7 mouse cellular contexts compared by ENCODE assay signal in genomic region chr15:81989371-81990062, GRCm38 (mm10). TPM values are rescaled to one million over a fixed set of nuclear protein-coding genes. Genes with fewer than 3 reads are reported as not detected.
DNase-seq lines count a peak whose midpoint lies in the region; ATAC-seq and TF ChIP-seq lines count a peak whose summit lies in the region.

No protein-coding gene starts in this region.

- 41% methylated on average over 11 of the region's 11 CpGs for WGBS in embryonic facial prominence, embryonic 11.5 days
- 39% methylated on average over 11 of the region's 11 CpGs for WGBS in heart, adult 2 months
- WGBS in kidney, adult 2 months = 48% methylated on average over 11 of the region's 11 CpGs
- 44% methylated on average over 11 of the region's 11 CpGs for WGBS in limb, embryonic 11.5 days
- WGBS in midbrain, embryonic 14.5 days = 43% methylated on average over 11 of the region's 11 CpGs

- H3K4me1 ChIP-seq in embryonic facial prominence, embryonic 11.5 days (ENCODE audit: control insufficient read depth, insufficient read depth, low read length) = no peaks in the 10 kb centered on the region; the same call in 1 of the 2 replicates
- H3K4me1 ChIP-seq in heart, adult 2 months (ENCODE audit: control insufficient read depth, insufficient read depth, low read length) = peaks cover 4% of the 10 kb centered on the region
- no peaks in the 10 kb centered on the region for H3K4me1 ChIP-seq in kidney, adult 2 months (ENCODE audit: control insufficient read depth, insufficient read depth, low read length)
- H3K4me1 ChIP-seq in limb, embryonic 11.5 days (ENCODE audit: control insufficient read depth, insufficient read depth, low read length) = no peaks in the 10 kb centered on the region
- 0 out of 2 replicates have a peak, but pooled peaks cover 10% of the 10 kb centered on the region for H3K4me1 ChIP-seq in midbrain, embryonic 14.5 days (ENCODE audit: control insufficient read depth, insufficient read depth, low read length)

- intact Hi-C loops in heart, adult 2 months (cut with DNase I) = loop anchor here (1.0 kb wide), 1 partner anchor 29 kb away; the partner anchor contains the start of gene Pmm1

- no peak overlapping the region for H3K27ac ChIP-seq in embryonic facial prominence, embryonic 11.5 days (replicated peaks; ENCODE audit: low read depth, low read length)
- peak overlapping the region; percentile 18; the same call in 1 of the 2 replicates for H3K27ac ChIP-seq in heart, adult 2 months
- no peak overlapping the region for H3K27ac ChIP-seq in kidney, adult 2 months (ENCODE audit: insufficient read depth, low read depth, low read length)
- no peak overlapping the region for H3K27ac ChIP-seq in limb, embryonic 11.5 days (replicated peaks; ENCODE audit: low read depth, low read length)
- no peak overlapping the region for H3K27ac ChIP-seq in midbrain, embryonic 14.5 days (replicated peaks; ENCODE audit: low read depth, low read length)

- no peaks in the 10 kb centered on the region for H3K79me2 ChIP-seq in heart, adult 2 months (replicated peaks; ENCODE audit: control insufficient read depth, insufficient read depth, low read length)

- ATAC-seq in embryonic facial prominence, embryonic 11.5 days (replicated peaks; ENCODE audit: insufficient number of reproducible peaks, low FRiP score, low TSS enrichment, low read depth) = no peak
- ATAC-seq in limb, embryonic 11.5 days (ENCODE audit: insufficient number of reproducible peaks, low FRiP score, low TSS enrichment, low read depth) = no peak
- peak; percentile 66; the same call in 1 of the 2 replicates for ATAC-seq in midbrain, embryonic 14.5 days (ENCODE audit: low FRiP score, low TSS enrichment)

- peak; percentile 91 for TF ChIP-seq CTCF in heart, adult 2 months (IDR thresholded peaks at IDR 0.05)
- peak; percentile 91 for TF ChIP-seq CTCF in kidney, adult 2 months (conservative IDR thresholded peaks at IDR 0.05; ENCODE audit: insufficient read depth, insufficient read length, low read depth, low read length)

- peak; percentile 88 for DNase-seq in adrenal gland, postnatal 25 days
- peak; percentile 93 for DNase-seq in embryonic facial prominence, embryonic 11.5 days (ENCODE audit: low spot score)
- DNase-seq in heart, adult 2 months = peak; percentile 84 to 86
- DNase-seq in kidney, adult 2 months = peak; percentile 92
- peak; percentile 94 for DNase-seq in limb, embryonic 11.5 days (ENCODE audit: low spot score)
- DNase-seq in midbrain, embryonic 14.5 days = peak; percentile 94
- peak; percentile 65 for DNase-seq in spleen, adult 12 weeks (ENCODE audit: low spot score)

- TF ChIP-seq POLR2A in heart, adult 2 months (IDR thresholded peaks at IDR 0.05; ENCODE audit: insufficient read depth, low read depth, low read length) = no peak
- no peak for TF ChIP-seq POLR2A in kidney, adult 2 months (IDR thresholded peaks at IDR 0.05; ENCODE audit: low read depth, low read length)

- H3K9ac ChIP-seq in embryonic facial prominence, embryonic 11.5 days (replicated peaks; ENCODE audit: low read length) = peak overlapping the region; percentile 28
- no peak overlapping the region; the same call in 1 of the 2 replicates for H3K9ac ChIP-seq in heart, adult 2 months (ENCODE audit: low read depth, low read length)
- H3K9ac ChIP-seq in limb, embryonic 11.5 days (ENCODE audit: low read length) = peak overlapping the region; percentile 36; the same call in 1 of the 2 replicates
- no peak overlapping the region for H3K9ac ChIP-seq in midbrain, embryonic 14.5 days (replicated peaks; ENCODE audit: low read length)

- no peaks in the 10 kb centered on the region for H3K27me3 ChIP-seq in embryonic facial prominence, embryonic 11.5 days (ENCODE audit: control insufficient read depth, insufficient read depth, low read length)
- H3K27me3 ChIP-seq in heart, adult 2 months (ENCODE audit: control insufficient read depth, insufficient read depth, low read length) = no peaks in the 10 kb centered on the region
- H3K27me3 ChIP-seq in kidney, adult 2 months (replicated peaks; ENCODE audit: control insufficient read depth, insufficient read depth, low read length) = no peaks in the 10 kb centered on the region
- no peaks in the 10 kb centered on the region for H3K27me3 ChIP-seq in limb, embryonic 11.5 days (ENCODE audit: control insufficient read depth, insufficient read depth, low read length)
- no peaks in the 10 kb centered on the region for H3K27me3 ChIP-seq in midbrain, embryonic 14.5 days (ENCODE audit: control insufficient read depth, insufficient read depth, low read length)

- no peak overlapping the region for H3K4me2 ChIP-seq in embryonic facial prominence, embryonic 11.5 days (ENCODE audit: low read depth, low read length)
- H3K4me2 ChIP-seq in limb, embryonic 11.5 days (ENCODE audit: low read depth, severe bottlenecking) = no peak overlapping the region
- H3K4me2 ChIP-seq in midbrain, embryonic 14.5 days (ENCODE audit: low read length) = no peak overlapping the region

- peak; percentile 78 for TF ChIP-seq EP300 in heart, adult 2 months (IDR thresholded peaks at IDR 0.05; ENCODE audit: insufficient read depth, low read depth, low read length)

- no peak overlapping the region for H3K4me3 ChIP-seq in embryonic facial prominence, embryonic 11.5 days (ENCODE audit: low read depth, low read length)
- H3K4me3 ChIP-seq in heart, adult 2 months = no peak overlapping the region
- no peak overlapping the region for H3K4me3 ChIP-seq in kidney, adult 2 months (ENCODE audit: insufficient read depth, low read depth, low read length)
- H3K4me3 ChIP-seq in limb, embryonic 11.5 days (ENCODE audit: low read depth, low read length) = no peak overlapping the region
- no peak overlapping the region for H3K4me3 ChIP-seq in midbrain, embryonic 14.5 days (replicated peaks; ENCODE audit: low read depth, low read length)

- no peaks in the 10 kb centered on the region for H3K36me3 ChIP-seq in embryonic facial prominence, embryonic 11.5 days (replicated peaks; ENCODE audit: control insufficient read depth, insufficient read depth, low read depth, low read length)
- no peaks in the 10 kb centered on the region for H3K36me3 ChIP-seq in heart, adult 2 months (ENCODE audit: control insufficient read depth, insufficient read depth, low read length)
- no peaks in the 10 kb centered on the region for H3K36me3 ChIP-seq in kidney, adult 2 months (ENCODE audit: control insufficient read depth, insufficient read depth, low read length)
- H3K36me3 ChIP-seq in limb, embryonic 11.5 days (ENCODE audit: control insufficient read depth, insufficient read depth, low read length) = peaks cover 5% of the 10 kb centered on the region
- H3K36me3 ChIP-seq in midbrain, embryonic 14.5 days (ENCODE audit: control insufficient read depth, insufficient read depth, low read length) = peaks cover 18% of the 10 kb centered on the region

- no peaks in the 10 kb centered on the region for H3K9me3 ChIP-seq in embryonic facial prominence, embryonic 11.5 days (replicated peaks; ENCODE audit: control insufficient read depth, low read length)
- H3K9me3 ChIP-seq in limb, embryonic 11.5 days (ENCODE audit: control insufficient read depth, low read length) = no peaks in the 10 kb centered on the region
- no peaks in the 10 kb centered on the region for H3K9me3 ChIP-seq in midbrain, embryonic 14.5 days (ENCODE audit: control insufficient read depth, low read length)

RNA-seq across cellular contexts. Expression of gene Xrcc6, which starts 1.9 kb away (rescaled TPM):
- total RNA-seq in adrenal gland, postnatal 25 days (2021) = 81.4 and 102 TPM in 2 replicates
- polyA plus RNA-seq in embryonic facial prominence, embryonic 11.5 days (2014; fragmentation: Nextera tagmentation; extraction: Ambion mirVana) = 91.5 and 94.4 TPM in 2 replicates
- total RNA-seq in heart, adult 2 months (2021) = 10 to 100 TPM; 18.9 to 24.3 TPM
- polyA plus RNA-seq in heart, adult 2 months (2012; rRNA removed) = 18.6 and 20.3 TPM in 2 replicates
- polyA plus RNA-seq in kidney, adult 2 months (2012; rRNA removed) = 15.6 and 22.1 TPM in 2 replicates
- polyA plus RNA-seq in limb, embryonic 11.5 days (2014; fragmentation: Nextera tagmentation; extraction: Ambion mirVana) = 91.0 and 105 TPM in 2 replicates
- polyA plus RNA-seq in midbrain, embryonic 14.5 days (2014; fragmentation: Nextera tagmentation; extraction: Ambion mirVana) = 28.3 and 36.9 TPM in 2 replicates

RNA-seq across cellular contexts. Expression of gene 1700029P11Rik, which starts 9.2 kb away (rescaled TPM):
- total RNA-seq in adrenal gland, postnatal 25 days (2021) = not detected in 2 replicates
- polyA plus RNA-seq in embryonic facial prominence, embryonic 11.5 days (2014; fragmentation: Nextera tagmentation; extraction: Ambion mirVana) = not detected in 2 replicates
- total RNA-seq in heart, adult 2 months (2021) = not detected
- polyA plus RNA-seq in heart, adult 2 months (2012; rRNA removed) = not detected in 2 replicates
- 0.08 and 0.15 TPM in 2 replicates for polyA plus RNA-seq in kidney, adult 2 months (2012; rRNA removed)
- not detected in 2 replicates for polyA plus RNA-seq in limb, embryonic 11.5 days (2014; fragmentation: Nextera tagmentation; extraction: Ambion mirVana)
- polyA plus RNA-seq in midbrain, embryonic 14.5 days (2014; fragmentation: Nextera tagmentation; extraction: Ambion mirVana) = not detected in 2 replicates

RNA-seq across cellular contexts. Expression of gene Pmm1, which starts 28.8 kb away (rescaled TPM):
- total RNA-seq in adrenal gland, postnatal 25 days (2021) = 70.2 and 103 TPM in 2 replicates
- polyA plus RNA-seq in embryonic facial prominence, embryonic 11.5 days (2014; fragmentation: Nextera tagmentation; extraction: Ambion mirVana) = 19.9 and 21.3 TPM in 2 replicates
- total RNA-seq in heart, adult 2 months (2021) = 10 to 100 TPM; 22.0 to 26.7 TPM
- 27.7 and 34.4 TPM in 2 replicates for polyA plus RNA-seq in heart, adult 2 months (2012; rRNA removed)
- polyA plus RNA-seq in kidney, adult 2 months (2012; rRNA removed) = 50.7 and 51.4 TPM in 2 replicates
- 15.3 and 16.0 TPM in 2 replicates for polyA plus RNA-seq in limb, embryonic 11.5 days (2014; fragmentation: Nextera tagmentation; extraction: Ambion mirVana)
- polyA plus RNA-seq in midbrain, embryonic 14.5 days (2014; fragmentation: Nextera tagmentation; extraction: Ambion mirVana) = 67.1 and 94.5 TPM in 2 replicates

RNA-seq across cellular contexts. Expression of gene Desi1, which starts 44.1 kb away (rescaled TPM):
- total RNA-seq in adrenal gland, postnatal 25 days (2021) = 80.3 and 81.7 TPM in 2 replicates
- polyA plus RNA-seq in embryonic facial prominence, embryonic 11.5 days (2014; fragmentation: Nextera tagmentation; extraction: Ambion mirVana) = 26.9 and 31.6 TPM in 2 replicates
- total RNA-seq in heart, adult 2 months (2021) = 10 to 100 TPM; 21.4 to 27.7 TPM
- polyA plus RNA-seq in heart, adult 2 months (2012; rRNA removed) = 20.1 and 23.1 TPM in 2 replicates
- 29.0 and 29.8 TPM in 2 replicates for polyA plus RNA-seq in kidney, adult 2 months (2012; rRNA removed)
- 34.4 and 37.7 TPM in 2 replicates for polyA plus RNA-seq in limb, embryonic 11.5 days (2014; fragmentation: Nextera tagmentation; extraction: Ambion mirVana)
- polyA plus RNA-seq in midbrain, embryonic 14.5 days (2014; fragmentation: Nextera tagmentation; extraction: Ambion mirVana) = 39.7 and 51.0 TPM in 2 replicates

RNA-seq across cellular contexts. Expression of gene Csdc2, which starts 53.0 kb away (rescaled TPM):
- total RNA-seq in adrenal gland, postnatal 25 days (2021) = 9.9 and 20.0 TPM in 2 replicates
- 5.5 and 8.4 TPM in 2 replicates for polyA plus RNA-seq in embryonic facial prominence, embryonic 11.5 days (2014; fragmentation: Nextera tagmentation; extraction: Ambion mirVana)
- 10 to 100 TPM; 66.1 to 92.7 TPM for total RNA-seq in heart, adult 2 months (2021)
- polyA plus RNA-seq in heart, adult 2 months (2012; rRNA removed) = 85.7 and 111 TPM in 2 replicates
- 5.6 and 6.0 TPM in 2 replicates for polyA plus RNA-seq in kidney, adult 2 months (2012; rRNA removed)
- 4.9 TPM in 2 replicates for polyA plus RNA-seq in limb, embryonic 11.5 days (2014; fragmentation: Nextera tagmentation; extraction: Ambion mirVana)
- polyA plus RNA-seq in midbrain, embryonic 14.5 days (2014; fragmentation: Nextera tagmentation; extraction: Ambion mirVana) = 167 and 188 TPM in 2 replicates

Comparison
In these comparisons a context has a peak if more than half of its experiments do, and no peak if none do; other contexts are left out.
1. H3K9ac ChIP-seq: peak in embryonic facial prominence, embryonic 11.5 days (single experiment) and limb, embryonic 11.5 days (single experiment); none in heart, adult 2 months (single experiment) and midbrain, embryonic 14.5 days (single experiment).
2. Peak in every context shown above with its lines, with median percentiles within 50 percentile points of each other: DNase-seq.